Mouse (Mus musculus): ENCODE results near the gene Rxylt1.

DNA sequence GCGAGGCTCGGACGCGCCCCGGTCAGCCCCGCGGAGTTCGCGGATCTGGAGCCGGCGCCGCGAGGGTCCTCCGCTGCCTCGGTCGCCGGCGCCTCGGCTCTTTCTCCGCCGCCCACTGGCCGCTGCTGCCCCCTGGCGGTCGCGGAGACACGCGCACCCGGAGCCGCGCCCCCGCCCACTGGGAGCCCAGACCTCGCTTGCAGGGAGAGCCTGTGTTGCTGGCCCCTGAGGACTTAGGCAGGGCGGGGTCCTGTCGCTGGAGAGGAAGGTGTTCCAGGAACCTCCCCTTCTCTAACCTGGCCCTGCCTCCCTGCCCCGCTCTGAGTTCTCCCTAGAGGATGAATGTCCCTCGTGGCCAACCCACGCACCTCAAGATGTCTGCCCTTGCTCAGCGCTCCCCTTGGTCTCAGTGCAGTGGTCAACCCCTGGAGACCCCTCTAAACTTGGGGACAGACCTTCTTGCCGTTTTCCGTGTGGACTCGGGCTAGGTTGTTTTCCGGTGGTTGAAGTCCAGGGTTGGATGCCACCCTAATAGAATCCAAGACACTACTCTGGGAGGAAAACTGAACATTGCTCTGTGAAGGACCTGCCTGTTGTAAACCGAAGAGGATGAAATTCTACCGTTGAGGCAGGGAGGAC, 49.3 kb downstream of the Rxylt1 start:
- TF ChIP-seq POLR2A (IDR thresholded peaks at IDR 0.05; ENCODE audit: borderline replicate concordance, control insufficient read depth, low read depth, low read length) = peak; percentile 23; the same call in 1 of the 2 replicates
- TF ChIP-seq CTCF (IDR thresholded peaks at IDR 0.05; ENCODE audit: control insufficient read depth, insufficient read depth, low read length) = peak; percentile 60

Measured in bone marrow, adult 2 months (tissue).